Mouse (Mus musculus) hindbrain, postnatal 0 days (tissue): ENCODE measurements at regions not wholly inside any gene's neighbourhood (a gene's known extent, or its start where the extent isn't known, plus 50 kb on each side); places are given as distances from the start of the nearest gene placed in this dataset.
A peak's percentile ranks its signal among the peaks of the same experiment; 100 is the strongest.

ENCODE experiments used
- ATAC-seq: fragments of 200-750 bp; cut with Nextera tagmentation; 2 replicates; pipeline ENCODE4 v1.8.0; 2017; ENCODE audit warnings: mild to moderate bottlenecking, moderate TSS enrichment, moderate library complexity
- DNase-seq: peaks from one replicate; pipeline ENCODE4 v3.0.0-alpha.2; 2015; ENCODE audit warnings: low spot score
- H3K27ac ChIP-seq: fragments of 300-500 bp; sonication (generic); 2 replicates; pipeline ENCODE4 v1.5.1; 2014; ENCODE audit warnings: mild to moderate bottlenecking
- H3K27me3 ChIP-seq: fragments of 300-500 bp; sonication (generic); 2 replicates; pipeline ENCODE4 v1.6.1; 2014; ENCODE audit warnings: low read length, mixed read lengths; ENCODE audit not compliant: insufficient read depth
- H3K36me3 ChIP-seq: fragments of 300-500 bp; sonication (generic); 2 replicates; pipeline ENCODE4 v1.6.1; 2014; ENCODE audit warnings: low read length, mixed read lengths; ENCODE audit not compliant: insufficient read depth
- H3K4me1 ChIP-seq: fragments of 300-500 bp; sonication (generic); 2 replicates; pipeline ENCODE4 v1.6.1; 2014; ENCODE audit warnings: antibody characterized with exemption, low read length, mixed read lengths; ENCODE audit not compliant: insufficient read depth
- H3K4me2 ChIP-seq: fragments of 300-500 bp; sonication (generic); 2 replicates; pipeline ENCODE4 v1.6.1; 2014; ENCODE audit warnings: low read depth, mild to moderate bottlenecking, low read length, moderate library complexity, mixed read lengths
- H3K4me3 ChIP-seq: fragments of 300-500 bp; sonication (generic); 2 replicates; pipeline ENCODE4 v1.5.1; 2014; ENCODE audit warnings: low read length
- H3K9ac ChIP-seq: fragments of 300-500 bp; sonication (generic); replicated peaks from 2 replicates; pipeline ENCODE4 v1.6.1; 2014; ENCODE audit warnings: mild to moderate bottlenecking, low read length, moderate library complexity, mixed read lengths
- H3K9me3 ChIP-seq: fragments of 300-500 bp; sonication (generic); 2 replicates; pipeline ENCODE4 v1.6.1; 2016; ENCODE audit warnings: low read length, mixed read lengths
- CTCF ChIP-seq: IDR thresholded peaks from 2 replicates; pipeline ENCODE4 v1.5.1; 2016; ENCODE audit warnings: antibody characterized with exemption, control low read depth, low read depth
- WGBS: fragments of 180-500 bp; shearing (Covaris S2); extraction: QIAGEN DNeasy Blood & Tissue Kit; methylation state at CpG from one replicate; pipeline ENCODE4 v1.1.7; 2014; 5-methylcytosine and 5-hydroxymethylcytosine counted together

GRCm38 (mm10) chr8:7131746-7132145 is 1529.3 kb downstream of the Efnb2 start:
- H3K4me3 ChIP-seq, result no peak overlapping the region
- H3K27me3 ChIP-seq, result no peaks in the 10 kb centered on the region
- H3K9ac ChIP-seq, result no peak overlapping the region
- no peaks in the 10 kb centered on the region; the same call in 1 of the 2 replicates for H3K4me1 ChIP-seq
- ATAC-seq, result no peak
- no peaks in the 10 kb centered on the region for H3K36me3 ChIP-seq
- 25% methylated on average over 4 of the region's 4 CpGs for WGBS
- H3K4me2 ChIP-seq, result no peak overlapping the region
- DNase-seq, result peak; percentile 4
- no peak for TF ChIP-seq CTCF
- no peak overlapping the region for H3K27ac ChIP-seq
- H3K9me3 ChIP-seq, result no peaks in the 10 kb centered on the region

GRCm38 (mm10) chr8:7108849-7109248 is 1552.2 kb downstream of the Efnb2 start:
- DNase-seq, result no peak
- Histone ChIP-seq H3K27ac (no peak overlapping the region), H3K4me2 (no peak overlapping the region), H3K4me1 (no peaks in the 10 kb centered on the region), H3K9me3 (no peaks in the 10 kb centered on the region), H3K27me3 (no peaks in the 10 kb centered on the region), H3K9ac (no peak overlapping the region), H3K36me3 (no peaks in the 10 kb centered on the region), H3K4me3 (no peak overlapping the region)
- no peak for TF ChIP-seq CTCF
- no peak for ATAC-seq

GRCm38 (mm10) chr8:7097577-7097976 is 1563.5 kb downstream of the Efnb2 start:
- 38% methylated on average over 2 of the region's 2 CpGs for WGBS

GRCm38 (mm10) chr8:7092831-7093230 is 1568.2 kb downstream of the Efnb2 start:
- H3K9me3 ChIP-seq, result no peaks in the 10 kb centered on the region
- ATAC-seq (no peak), DNase-seq (no peak)
- H3K4me3 ChIP-seq, result no peak overlapping the region
- no peaks in the 10 kb centered on the region for H3K4me1 ChIP-seq
- H3K27me3 ChIP-seq, result no peaks in the 10 kb centered on the region
- no peak overlapping the region for H3K4me2 ChIP-seq
- no peak overlapping the region for H3K9ac ChIP-seq
- H3K27ac ChIP-seq, result no peak overlapping the region
- 74% methylated on average over 2 of the region's 2 CpGs for WGBS
- no peak for TF ChIP-seq CTCF
- H3K36me3 ChIP-seq, result no peaks in the 10 kb centered on the region

More at GRCm38 (mm10) chr8:7097577-7097976, 1563.5 kb downstream of the Efnb2 start:
- Histone ChIP-seq H3K9ac (no peak overlapping the region), H3K27ac (no peak overlapping the region), H3K4me1 (no peaks in the 10 kb centered on the region), H3K27me3 (no peaks in the 10 kb centered on the region), H3K9me3 (no peaks in the 10 kb centered on the region), H3K4me3 (no peak overlapping the region), H3K36me3 (no peaks in the 10 kb centered on the region), H3K4me2 (no peak overlapping the region)
- peak; percentile 39 for DNase-seq
- ATAC-seq, result peak; percentile 64; the same call in 1 of the 2 replicates
- TF ChIP-seq CTCF, result no peak

GRCm38 (mm10) chr8:7088123-7088522 is 1572.9 kb downstream of the Efnb2 start:
- no peak overlapping the region for H3K4me2 ChIP-seq
- H3K9me3 ChIP-seq, result no peaks in the 10 kb centered on the region
- H3K9ac ChIP-seq, result no peak overlapping the region
- H3K4me1 ChIP-seq, result no peaks in the 10 kb centered on the region
- no peak overlapping the region for H3K4me3 ChIP-seq
- ATAC-seq, result no peak
- no peaks in the 10 kb centered on the region for H3K27me3 ChIP-seq
- DNase-seq, result no peak
- no peak for TF ChIP-seq CTCF
- no peak overlapping the region for H3K27ac ChIP-seq
- H3K36me3 ChIP-seq, result no peaks in the 10 kb centered on the region
- 49% methylated on average over 2 of the region's 2 CpGs for WGBS

GRCm38 (mm10) chr8:7060255-7060656 is 1600.8 kb downstream of the Efnb2 start:
- no peak for TF ChIP-seq CTCF
- H3K36me3 ChIP-seq, result no peaks in the 10 kb centered on the region
- H3K4me3 ChIP-seq, result no peak overlapping the region
- no peaks in the 10 kb centered on the region; the same call in 1 of the 2 replicates for H3K9me3 ChIP-seq
- no peak overlapping the region for H3K27ac ChIP-seq
- 82% methylated on average over 4 of the region's 4 CpGs for WGBS
- H3K4me1 ChIP-seq, result no peaks in the 10 kb centered on the region
- no peaks in the 10 kb centered on the region for H3K27me3 ChIP-seq
- ATAC-seq, result no peak
- H3K9ac ChIP-seq, result no peak overlapping the region
- H3K4me2 ChIP-seq, result no peak overlapping the region
- no peak for DNase-seq

GRCm38 (mm10) chr8:7026247-7026844 is 1634.7 kb downstream of the Efnb2 start:
- no peak overlapping the region for H3K27ac ChIP-seq
- no peaks in the 10 kb centered on the region for H3K4me1 ChIP-seq
- H3K4me2 ChIP-seq, result no peak overlapping the region
- H3K9me3 ChIP-seq, result no peaks in the 10 kb centered on the region
- ATAC-seq, result no peak
- WGBS, result 86% methylated on average over 3 of the region's 3 CpGs
- H3K4me3 ChIP-seq, result no peak overlapping the region
- H3K36me3 ChIP-seq, result no peaks in the 10 kb centered on the region
- H3K9ac ChIP-seq, result no peak overlapping the region
- no peak for DNase-seq
- TF ChIP-seq CTCF, result no peak
- H3K27me3 ChIP-seq, result no peaks in the 10 kb centered on the region
